In the genomic region with DNA sequence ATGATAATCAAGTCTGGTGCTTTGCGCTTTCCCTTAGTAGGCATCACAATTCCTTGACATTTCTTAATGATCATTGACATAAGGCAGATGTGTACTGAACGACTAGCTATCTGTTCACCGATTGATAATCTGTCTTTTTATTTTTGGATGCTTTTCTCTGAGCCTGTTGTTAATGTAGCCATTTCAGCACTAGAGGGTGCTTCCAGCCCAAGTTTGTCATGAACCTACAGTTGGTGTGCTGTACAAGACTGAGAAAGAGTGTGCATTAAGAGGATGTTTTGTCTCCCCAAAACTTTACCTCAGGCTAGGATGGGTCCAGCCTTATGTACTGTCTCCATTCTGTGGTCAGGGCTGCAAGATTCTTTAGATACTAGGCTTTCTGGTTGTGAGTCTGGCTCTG, we compare ENCODE assay signal across 9 mouse cellular contexts.
DNase-seq lines count a peak whose midpoint lies in the region; ATAC-seq and TF ChIP-seq lines count a peak whose summit lies in the region.
"Had no signal": no experiment of that assay in that cellular context is flagged by ENCODE, and none has a peak within 500 bp of the region (broad histone marks: within the 10 kb centered on the region; RNA-seq: fewer than 3 reads in every experiment).

No protein-coding gene starts in this region.

- peak; percentile 66 for TF ChIP-seq RAD21 in CH12.LX (IDR thresholded peaks at IDR 0.05; ENCODE audit: low read depth, low read length)

- H3K4me2 ChIP-seq in liver, postnatal 0 days (ENCODE audit: low read depth, low read length) = no peak overlapping the region
- H3K4me2 ChIP-seq in CH12.LX (ENCODE audit: insufficient read depth, low read depth, poor library complexity, severe bottlenecking) = no peak overlapping the region
- H3K4me2 ChIP-seq: limb, embryonic 13.5 days had no signal

- no peak overlapping the region for H3K4me3 ChIP-seq in heart, adult 2 months
- H3K4me3 ChIP-seq in liver, postnatal 0 days (ENCODE audit: low read depth, low read length) = no peak overlapping the region
- H3K4me3 ChIP-seq in CH12.LX (replicated peaks in 1 of 3; ENCODE audit: low read depth in 2 of 3, low read length in 2 of 3, poor library complexity in 1 of 3) = no peak overlapping the region
- no peak overlapping the region for H3K4me3 ChIP-seq in limb, embryonic 10.5 days
- H3K4me3 ChIP-seq: limb, embryonic 13.5 days had no signal

- no peaks in the 10 kb centered on the region for H3K9me3 ChIP-seq in liver, postnatal 0 days (ENCODE audit: low read length)
- no peaks in the 10 kb centered on the region for H3K9me3 ChIP-seq in CH12.LX (replicated peaks; ENCODE audit: low read length)
- H3K9me3 ChIP-seq in limb, embryonic 10.5 days (replicated peaks) = no peaks in the 10 kb centered on the region
- H3K9me3 ChIP-seq: limb, embryonic 13.5 days had no signal

- DNase-seq in heart, adult 2 months = no peak
- DNase-seq in heart, postnatal 36 days = no peak
- DNase-seq in liver, postnatal 0 days = no peak
- DNase-seq in liver (no peak), CH12.LX (ENCODE audit: extremely low read depth) (peak; percentile 11)
- DNase-seq in brain, embryonic 14.5 days (ENCODE audit: low read depth) = peak; percentile 33
- DNase-seq in limb, embryonic 10.5 days (ENCODE audit: low spot score) = no peak
- DNase-seq: gastrocnemius, postnatal 25 days had no signal

- in situ Hi-C loops in CH12.LX (cut with MboI; ENCODE audit: low pct_ligation_motif_present, low pct_unique_long_range_greater_than_20kb, low sequenced_read_pairs) = no loop called here

- H3K79me2 ChIP-seq in heart, adult 2 months (replicated peaks; ENCODE audit: control insufficient read depth, insufficient read depth, low read length) = no peaks in the 10 kb centered on the region
- no peaks in the 10 kb centered on the region for H3K79me2 ChIP-seq in CH12.LX (replicated peaks; ENCODE audit: control insufficient read depth, extremely low read depth, insufficient read depth, poor library complexity, severe bottlenecking)

- TF ChIP-seq POLR2A in heart, adult 2 months (IDR thresholded peaks at IDR 0.05; ENCODE audit: insufficient read depth, low read depth, low read length) = no peak
- no peak for TF ChIP-seq POLR2A in CH12.LX (IDR thresholded peaks at IDR 0.05; ENCODE audit: low read depth, low read length)
- no peak for TF ChIP-seq POLR2A in brain, embryonic 14.5 days (IDR thresholded peaks at IDR 0.05; ENCODE audit: borderline replicate concordance, extremely low read depth, insufficient read depth, insufficient read length, poor library complexity, severe bottlenecking)

- H3K4me1 ChIP-seq in heart, adult 2 months (ENCODE audit: control insufficient read depth, insufficient read depth, low read length) = no peaks in the 10 kb centered on the region
- no peaks in the 10 kb centered on the region for H3K4me1 ChIP-seq in liver, postnatal 0 days (ENCODE audit: insufficient read depth)
- 0 out of 4 replicates have a peak, but pooled peaks cover 0 to 3% of the 10 kb centered on the region in 2 experiments for H3K4me1 ChIP-seq in CH12.LX (ENCODE audit: control insufficient read depth in 1 of 2, insufficient read depth in 2 of 2)
- H3K4me1 ChIP-seq in limb, embryonic 10.5 days = no peaks in the 10 kb centered on the region
- H3K4me1 ChIP-seq: limb, embryonic 13.5 days had no signal

- no peak for ATAC-seq in liver, postnatal 0 days

- H3K36me3 ChIP-seq in heart, adult 2 months (ENCODE audit: control insufficient read depth, insufficient read depth, low read length) = no peaks in the 10 kb centered on the region
- H3K36me3 ChIP-seq in liver, postnatal 0 days (replicated peaks; ENCODE audit: insufficient read depth, low read length) = no peaks in the 10 kb centered on the region
- no peaks in the 10 kb centered on the region for H3K36me3 ChIP-seq in CH12.LX (replicated peaks in 1 of 2; ENCODE audit: control insufficient read depth in 1 of 2, insufficient read depth in 1 of 2, low read length in 1 of 2)
- H3K36me3 ChIP-seq in limb, embryonic 10.5 days = no peaks in the 10 kb centered on the region
- H3K36me3 ChIP-seq: limb, embryonic 13.5 days had no signal

- no peak overlapping the region for H3K27ac ChIP-seq in heart, adult 2 months
- H3K27ac ChIP-seq in liver, postnatal 0 days (ENCODE audit: low read depth) = no peak overlapping the region
- H3K27ac ChIP-seq in CH12.LX (ENCODE audit: insufficient read depth, low read depth) = no peak overlapping the region
- no peak overlapping the region for H3K27ac ChIP-seq in limb, embryonic 10.5 days
- H3K27ac ChIP-seq: limb, embryonic 13.5 days had no signal

- dilution Hi-C loops in CH12.LX (cut with MboI; ENCODE audit: extremely low pct_ligation_motif_present, extremely low pct_unique_long_range_greater_than_20kb, low sequenced_read_pairs) = no loop called here

- 60% methylated on average over 3 of the region's 3 CpGs for WGBS in heart, adult 2 months
- WGBS in liver, postnatal 0 days (ENCODE audit: insufficient replicate concordance) = 73% methylated on average over 3 of the region's 3 CpGs
- 89% methylated on average over 3 of the region's 3 CpGs for WGBS in limb, embryonic 10.5 days

- H3K9ac ChIP-seq in heart, adult 2 months (ENCODE audit: low read depth, low read length) = no peak overlapping the region
- no peak overlapping the region for H3K9ac ChIP-seq in liver, postnatal 0 days (replicated peaks)
- H3K9ac ChIP-seq in CH12.LX (ENCODE audit: insufficient read depth, low read depth) = no peak overlapping the region
- H3K9ac ChIP-seq: limb, embryonic 13.5 days had no signal

- no peak for TF ChIP-seq EP300 in heart, adult 2 months (IDR thresholded peaks at IDR 0.05; ENCODE audit: insufficient read depth, low read depth, low read length)
- TF ChIP-seq EP300 in liver, postnatal 0 days (IDR thresholded peaks at IDR 0.05; ENCODE audit: low read depth) = no peak
- TF ChIP-seq EP300 in CH12.LX (IDR thresholded peaks at IDR 0.05; ENCODE audit: low read length) = no peak

- TF ChIP-seq CTCF in heart, adult 2 months (IDR thresholded peaks at IDR 0.05) = peak; percentile 52
- peak; percentile 14; the same call in 1 of the 2 replicates for TF ChIP-seq CTCF in liver, postnatal 0 days (IDR thresholded peaks at IDR 0.05; ENCODE audit: low read depth)
- TF ChIP-seq CTCF in CH12.LX (conservative IDR thresholded peaks at IDR 0.05 in 1 of 2, IDR thresholded peaks at IDR 0.05 in 1 of 2; ENCODE audit: low read depth in 2 of 2, low read length in 2 of 2) = peak in 1 of 2 experiments; percentile 59; a peak in 2 of 4 replicates
- TF ChIP-seq CTCF in brain, embryonic 14.5 days (IDR thresholded peaks at IDR 0.05; ENCODE audit: borderline replicate concordance, extremely low read depth, insufficient read depth, insufficient read length) = peak; percentile 26; the same call in 1 of the 2 replicates

- intact Hi-C loops in heart, adult 2 months (cut with DNase I) = no loop called here
- intact Hi-C loops in heart, postnatal 36 days (cut with DNase I) = loop anchor here (10.0 kb wide), 1 partner anchor 1242 kb away; no protein-coding TSS in a partner anchor

- no peaks in the 10 kb centered on the region for H3K27me3 ChIP-seq in heart, adult 2 months (ENCODE audit: control insufficient read depth, insufficient read depth, low read length)
- no peaks in the 10 kb centered on the region for H3K27me3 ChIP-seq in liver, postnatal 0 days (ENCODE audit: insufficient read depth, low read length)
- H3K27me3 ChIP-seq in CH12.LX (replicated peaks) = no peaks in the 10 kb centered on the region
- H3K27me3 ChIP-seq in limb, embryonic 10.5 days (ENCODE audit: low read depth, poor library complexity, severe bottlenecking) = no peaks in the 10 kb centered on the region
- H3K27me3 ChIP-seq: limb, embryonic 13.5 days had no signal

TF ChIP-seq in CH12.LX, 34 proteins besides CTCF, POLR2A, EP300 and RAD21:
- peak; percentile 40; the same call in 1 of the 2 replicates for TF ChIP-seq SMC3 (IDR thresholded peaks at IDR 0.05; ENCODE audit: low read depth, low read length)
- TF ChIP-seq SIN3A (IDR thresholded peaks at IDR 0.05; ENCODE audit: low read length) = no peak

Comparison
In these comparisons a context has a peak if more than half of its experiments do, and no peak if none do; other contexts are left out.
1. DNase-seq: peak in CH12.LX (single experiment) and brain, embryonic 14.5 days (single experiment); none in heart, adult 2 months (0 of 2), heart, postnatal 36 days (0 of 2), liver, postnatal 0 days (single experiment), liver (single experiment) and limb, embryonic 10.5 days (single experiment).